Mouse (Mus musculus) C2C12 (cell line): ENCODE measurements around the gene Cep83. TPM values are rescaled to one million over a fixed set of nuclear protein-coding genes. Genes with fewer than 3 reads are reported as not detected.

Experiments used
- H3K27me3 ChIP-seq: one replicate; pipeline ENCODE4 v1.6.1; 2011; ENCODE audit not compliant: control insufficient read depth, insufficient read depth, insufficient read length
- H3K36me3 ChIP-seq: one replicate; pipeline ENCODE4 v1.6.1; 2011; ENCODE audit not compliant: control insufficient read depth, insufficient read depth
- H3K4me3 ChIP-seq: one replicate; pipeline ENCODE4 v1.5.1; 2011; ENCODE audit warnings: mild to moderate bottlenecking, control low read depth; ENCODE audit not compliant: poor library complexity, insufficient read depth, severe bottlenecking
- H3K79me2 ChIP-seq: one replicate; pipeline ENCODE4 v1.6.1; 2011; ENCODE audit not compliant: control insufficient read depth, insufficient read depth
- H3K79me3 ChIP-seq: one replicate; pipeline ENCODE4 v1.6.1; 2011; ENCODE audit warnings: low read depth, control low read depth
- H3ac ChIP-seq: one replicate; pipeline ENCODE3; 2011; ENCODE audit warnings: low read depth; ENCODE audit not compliant: control insufficient read depth, insufficient read length
- CEBPB ChIP-seq: IDR thresholded peaks from one replicate; pipeline ENCODE4 v1.6.1; 2011; ENCODE audit warnings: low read depth, mild to moderate bottlenecking, control low read depth, moderate library complexity
- CTCF ChIP-seq: IDR thresholded peaks from one replicate; pipeline ENCODE4 v1.5.1; 2011; ENCODE audit not compliant: control insufficient read depth, insufficient read depth, insufficient read length
- FOSL1 ChIP-seq: IDR thresholded peaks from one replicate; pipeline ENCODE4 v1.8.0; 2011; ENCODE audit warnings: mild to moderate bottlenecking, low read length; ENCODE audit not compliant: poor library complexity, insufficient read depth, severe bottlenecking
- MAX ChIP-seq: IDR thresholded peaks from one replicate; pipeline ENCODE4 v1.6.1; 2011; ENCODE audit warnings: mild to moderate bottlenecking, control low read depth
- MYOD1 ChIP-seq: IDR thresholded peaks from one replicate; pipeline ENCODE4 v1.6.1; 2011; ENCODE audit warnings: low read depth; ENCODE audit not compliant: control insufficient read depth, insufficient read length
- MYOG ChIP-seq: IDR thresholded peaks from one replicate; pipeline ENCODE4 v1.6.1; 2011; ENCODE audit not compliant: control insufficient read depth, insufficient read length; ENCODE audit errors: extremely low read depth
- polyA plus RNA-seq: library from polyadenylated mRNA; unstranded; fragments of >200 nt; fragmentation: generic; extraction: Trizol; gene quantifications from one replicate; pipeline ENCODE4 v1.2.1, GENCODE M21; 2012; ENCODE audit warnings: missing spikeins

Gene Cep83
- polyA plus RNA-seq, 1 experiment: 5.6 TPM

DNA sequence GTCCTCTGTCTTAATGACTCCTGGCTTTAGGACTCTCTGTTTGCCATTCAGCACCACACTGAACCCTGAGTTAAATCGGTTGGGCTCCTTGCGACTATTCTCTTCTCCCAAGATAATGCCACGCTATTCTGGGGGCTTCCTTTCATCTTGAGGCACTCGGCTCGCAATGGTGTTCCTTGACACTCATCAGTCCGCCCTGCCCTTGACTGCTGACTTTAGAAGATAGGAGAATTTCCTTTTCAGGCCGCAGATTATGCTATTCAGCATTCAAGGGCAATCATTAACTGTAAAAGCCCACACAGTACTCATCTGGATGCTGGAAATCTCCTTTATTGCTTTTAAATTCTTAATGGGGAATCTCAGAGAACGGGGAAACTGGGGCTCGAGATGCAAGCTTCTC is 147.4 kb downstream of the Cep83 start:
- Histone ChIP-seq H3K27me3 (peaks cover 30% of the 10 kb centered on the region), H3ac (no peak overlapping the region), H3K79me2 (no peaks in the 10 kb centered on the region), H3K36me3 (no peaks in the 10 kb centered on the region), H3K4me3 (no peak overlapping the region), H3K79me3 (no peaks in the 10 kb centered on the region)
- TF ChIP-seq MYOD1 (no peak), CEBPB (no peak), MAX (no peak), MYOG (no peak), CTCF (no peak), FOSL1 (no peak)
